Mouse (Mus musculus) heart, postnatal 25 days (tissue): Measurements from ENCODE around the gene Zfp330. TPM values are rescaled to one million over a fixed set of nuclear protein-coding genes. Genes with fewer than 3 reads are reported as not detected.
A peak's percentile ranks its signal among the peaks of the same experiment; 100 is the strongest.

Source experiments
- DNase-seq: peaks from one replicate; pipeline ENCODE4 v3.0.0; 2022; ENCODE audit warnings: low spot score
- intact Hi-C: fragments of 180-260 bp; cut with DNase I; formaldehyde crosslinking; loops from one replicate; pipeline ENCODE4 v1.15.1; 2025
- total RNA-seq, 2 experiments: library from RNA; stranded (reverse); gene quantifications; 2 replicates each; pipeline ENCODE4 v1.2.3; 2021

Gene Zfp330
- total RNA-seq, result 10 to 100 TPM; 17.1 to 18.1 TPM

GRCm38 (mm10) chr8:82774093-82774422, at the start of gene Zfp330:
Gene Zfp330, minus strand, starts transcription at chr8:82774160.
- DNase-seq, result peak; percentile 88
- intact Hi-C loops, result loop anchor here (10.0 kb wide), 2 partner anchors 369 to 561 kb away; partner anchors contain the start of genes Elmod2 and Il15

- DNase-seq, result no peak
- intact Hi-C loops, result loop anchor here (5.0 to 10.0 kb wide), 3 partner anchors 309 to 557 kb away; partner anchors contain the start of genes Elmod2 and Il15
These were observed 4.0 kb upstream of the Zfp330 start for GRCm38 (mm10) chr8:82777945-82778344.

- DNase-seq, result no peak
- intact Hi-C loops, result loop anchor here (5.0 to 10.0 kb wide), 3 partner anchors 310 to 557 kb away; partner anchors contain the start of genes Elmod2 and Il15
These were observed 3.4 kb upstream of the Zfp330 start for GRCm38 (mm10) chr8:82777406-82777805.

GRCm38 (mm10) chr8:82774482-82774881, 522 bp upstream of the Zfp330 start:
- intact Hi-C loops, result loop anchor here (10.0 kb wide), 2 partner anchors 370 to 560 kb away; partner anchors contain the start of genes Elmod2 and Il15
- no peak for DNase-seq

- intact Hi-C loops, result loop anchor here (10.0 kb wide), 2 partner anchors 369 to 561 kb away; partner anchors contain the start of genes Elmod2 and Il15
- no peak for DNase-seq
These were observed 448 bp downstream of the Zfp330 start for GRCm38 (mm10) chr8:82773332-82774092.

GRCm38 (mm10) chr8:82770886-82771285, 3.1 kb downstream of the Zfp330 start:
- intact Hi-C loops, result loop anchor here (10.0 kb wide), 2 partner anchors 366 to 564 kb away; partner anchors contain the start of genes Elmod2 and Il15
- DNase-seq, result no peak

GRCm38 (mm10) chr8:82759071-82759470, 14.9 kb downstream of the Zfp330 start:
- intact Hi-C loops, result no loop called here
- DNase-seq, result no peak

GRCm38 (mm10) chr8:82754946-82755345, 19.0 kb downstream of the Zfp330 start:
- intact Hi-C loops, result no loop called here
- DNase-seq, result no peak

GRCm38 (mm10) chr8:82746617-82747016, 27.3 kb downstream of the Zfp330 start:
- no peak for DNase-seq
- intact Hi-C loops, result loop anchor here (10.0 kb wide), 4 partner anchors 512 to 1262 kb away; no protein-coding TSS in a partner anchor

GRCm38 (mm10) chr8:82743905-82744904, 29.8 kb downstream of the Zfp330 start:
- intact Hi-C loops, result loop anchor here (2.0 to 10.0 kb wide), 6 partner anchors 393 to 1395 kb away; no protein-coding TSS in a partner anchor
- DNase-seq, result peak; percentile 12

Other genes starting within 250 kb of the Zfp330 start
- 10 to 100 TPM; 12.3 to 14.2 TPM for gene Rnf150, start 89.2 kb upstream of the Zfp330 start, total RNA-seq